Mouse (Mus musculus) limb, embryonic 11.5 days (tissue): ENCODE results near the gene 2610001J05Rik. TPM values are rescaled to one million over a fixed set of nuclear protein-coding genes. Genes with fewer than 3 reads are reported as not detected.

Experiments used
- ATAC-seq: fragments of 200-750 bp; cut with Nextera tagmentation; 2 replicates; pipeline ENCODE4 v1.8.0; 2017; ENCODE audit warnings: low read depth; ENCODE audit not compliant: insufficient number of reproducible peaks, low FRiP score, low TSS enrichment
- DNase-seq: peaks from one replicate; pipeline ENCODE4 v3.0.0-alpha.2; 2015; ENCODE audit warnings: low spot score
- H3K27ac ChIP-seq: fragments of 300-500 bp; sonication (generic); replicated peaks from 2 replicates; pipeline ENCODE4 v1.5.1; 2014; ENCODE audit warnings: low read depth, mild to moderate bottlenecking, low read length
- H3K27me3 ChIP-seq: fragments of 300-500 bp; sonication (generic); 2 replicates; pipeline ENCODE4 v1.6.1; 2014; ENCODE audit warnings: mild to moderate bottlenecking, low read length, mixed read lengths; ENCODE audit not compliant: control insufficient read depth, insufficient read depth
- H3K36me3 ChIP-seq: fragments of 300-500 bp; sonication (generic); 2 replicates; pipeline ENCODE4 v1.6.1; 2014; ENCODE audit warnings: mild to moderate bottlenecking, low read length, moderate library complexity, mixed read lengths; ENCODE audit not compliant: control insufficient read depth, insufficient read depth
- H3K4me1 ChIP-seq: fragments of 300-500 bp; sonication (generic); 2 replicates; pipeline ENCODE4 v1.6.1; 2014; ENCODE audit warnings: low read length, mixed read lengths; ENCODE audit not compliant: control insufficient read depth, insufficient read depth
- H3K4me2 ChIP-seq: fragments of 300-500 bp; sonication (generic); 2 replicates; pipeline ENCODE4 v1.6.1; 2014; ENCODE audit warnings: low read depth, mild to moderate bottlenecking, moderate library complexity; ENCODE audit not compliant: severe bottlenecking
- H3K4me3 ChIP-seq: fragments of 300-500 bp; sonication (generic); 2 replicates; pipeline ENCODE4 v1.5.1; 2014; ENCODE audit warnings: low read depth, low read length
- H3K9ac ChIP-seq: fragments of 300-500 bp; sonication (generic); 2 replicates; pipeline ENCODE4 v1.6.1; 2014; ENCODE audit warnings: mild to moderate bottlenecking, low read length
- H3K9me3 ChIP-seq: fragments of 300-500 bp; sonication (generic); 2 replicates; pipeline ENCODE4 v1.6.1; 2016; ENCODE audit warnings: low read length; ENCODE audit not compliant: control insufficient read depth
- WGBS: fragments of 180-500 bp; shearing (Covaris S2); extraction: QIAGEN DNeasy Blood & Tissue Kit; methylation state at CpG from one replicate; pipeline ENCODE4 v1.1.7; 2014; 5-methylcytosine and 5-hydroxymethylcytosine counted together
- polyA plus RNA-seq: library from polyadenylated mRNA; unstranded; fragments of >200 nt; fragmentation: Nextera tagmentation; extraction: Ambion mirVana; gene quantifications from 2 replicates; pipeline ENCODE4 v1.2.1, GENCODE M21; 2014

The 2610001J05Rik gene
- 69.7 and 70.6 TPM in 2 replicates for polyA plus RNA-seq

DNA sequence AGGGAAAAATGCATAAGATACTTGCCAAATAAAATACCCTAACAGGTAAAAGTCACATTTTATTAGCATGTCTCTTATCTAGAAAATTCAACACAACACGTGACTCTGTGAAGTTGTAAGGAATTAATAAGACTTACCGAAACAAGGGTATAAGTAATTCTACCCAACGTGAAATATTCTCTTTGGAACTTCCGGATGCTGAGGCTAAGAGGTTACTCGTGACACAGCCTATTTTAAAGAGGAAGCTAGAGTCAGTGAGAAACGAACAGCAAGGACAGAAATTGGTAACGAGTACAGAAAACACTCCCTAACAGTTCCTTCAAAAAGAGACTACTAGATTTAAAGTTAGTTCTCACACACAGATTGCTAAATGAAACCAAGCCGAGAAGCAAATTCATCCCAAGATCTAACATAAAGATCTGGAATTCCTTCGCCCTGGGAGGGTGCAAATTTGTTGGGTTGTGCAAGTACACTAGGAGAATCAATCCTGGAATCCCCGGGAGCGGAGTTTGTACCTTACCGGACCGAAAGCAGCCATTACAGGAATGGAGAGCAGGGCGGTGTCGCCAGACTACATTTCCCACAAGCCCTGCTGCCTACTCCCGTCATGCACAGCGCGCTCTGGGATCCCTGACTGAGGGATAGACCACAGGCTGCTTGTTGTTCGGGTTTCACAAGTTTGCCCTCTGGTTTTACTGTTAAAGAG lies at the start of gene 2610001J05Rik:
Gene 2610001J05Rik (minus strand): TSS at position 600 of the 706 bp plus-strand sequence.
- peak; percentile 93 for DNase-seq
- Histone ChIP-seq H3K4me2 (peak within 1 kb of the TSS; percentile 38), H3K27ac (no peak within 1 kb of the TSS), H3K9me3 (no peaks in the 10 kb centered on the region), H3K27me3 (no peaks in the 10 kb centered on the region), H3K9ac (peak within 1 kb of the TSS; percentile 72), H3K4me1 (0 out of 2 replicates have a peak, but pooled peaks cover 3% of the 10 kb centered on the region), H3K36me3 (no peaks in the 10 kb centered on the region), H3K4me3 (peak within 1 kb of the TSS; percentile 51)
- 1% methylated on average over 19 of the region's 19 CpGs for WGBS
- peak; percentile 99 for ATAC-seq

DNA sequence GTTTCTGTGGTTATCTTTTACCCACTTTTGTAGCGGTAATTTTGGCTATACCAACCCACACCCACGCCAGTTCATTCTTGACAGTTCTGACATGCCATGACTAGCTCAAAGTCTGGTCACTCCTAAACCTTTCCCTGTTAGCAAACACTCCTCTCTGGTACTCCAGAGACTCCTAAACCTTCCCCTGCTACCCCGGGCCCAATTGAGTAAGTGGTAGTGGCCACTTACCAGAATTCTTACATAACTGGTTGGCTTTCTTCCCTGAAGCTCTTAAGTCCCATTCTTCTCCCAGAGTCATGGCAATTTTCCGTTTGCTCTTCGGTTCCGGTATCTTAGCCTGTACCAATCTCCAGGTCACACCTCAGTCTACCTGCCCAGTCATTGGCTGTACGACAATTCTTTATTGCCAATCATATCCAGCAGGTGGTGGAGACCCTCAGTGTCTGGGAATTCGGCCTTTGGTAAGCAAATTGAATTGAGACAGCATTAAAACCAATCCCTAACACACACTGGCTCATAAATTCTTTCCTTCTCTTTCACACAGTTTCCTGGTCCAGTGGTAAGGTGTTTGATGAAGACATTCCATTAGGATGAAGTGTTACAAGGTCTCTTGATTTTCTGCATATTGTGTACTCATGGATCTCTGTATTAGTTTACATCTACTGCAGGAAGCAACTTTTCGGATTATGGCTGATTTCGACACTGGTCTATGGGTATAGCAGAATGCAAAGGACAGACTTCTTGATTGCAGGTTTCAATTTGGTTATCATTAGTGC lies 38.6 kb upstream of the 2610001J05Rik start:
- ATAC-seq (no peak), DNase-seq (no peak)
- no peaks in the 10 kb centered on the region for H3K4me1 ChIP-seq
- no peaks in the 10 kb centered on the region for H3K9me3 ChIP-seq
- WGBS: 90% methylated on average over 10 of the region's 10 CpGs
- no peaks in the 10 kb centered on the region for H3K27me3 ChIP-seq
- H3K9ac ChIP-seq: no peak overlapping the region
- no peak overlapping the region for H3K4me3 ChIP-seq
- H3K36me3 ChIP-seq: no peaks in the 10 kb centered on the region
- H3K27ac ChIP-seq: no peak overlapping the region
- no peak overlapping the region for H3K4me2 ChIP-seq

GRCm38 (mm10) chr6:13902941-13903627 lies 31.8 kb upstream of the 2610001J05Rik start:
- no peak overlapping the region for H3K27ac ChIP-seq
- WGBS: 91% methylated on average over 5 of the region's 5 CpGs
- no peak overlapping the region for H3K9ac ChIP-seq
- no peaks in the 10 kb centered on the region for H3K4me1 ChIP-seq
- no peak overlapping the region for H3K4me3 ChIP-seq
- no peak for ATAC-seq
- H3K27me3 ChIP-seq: no peaks in the 10 kb centered on the region
- H3K36me3 ChIP-seq: no peaks in the 10 kb centered on the region
- no peak for DNase-seq
- no peak overlapping the region for H3K4me2 ChIP-seq
- H3K9me3 ChIP-seq: no peaks in the 10 kb centered on the region

DNA sequence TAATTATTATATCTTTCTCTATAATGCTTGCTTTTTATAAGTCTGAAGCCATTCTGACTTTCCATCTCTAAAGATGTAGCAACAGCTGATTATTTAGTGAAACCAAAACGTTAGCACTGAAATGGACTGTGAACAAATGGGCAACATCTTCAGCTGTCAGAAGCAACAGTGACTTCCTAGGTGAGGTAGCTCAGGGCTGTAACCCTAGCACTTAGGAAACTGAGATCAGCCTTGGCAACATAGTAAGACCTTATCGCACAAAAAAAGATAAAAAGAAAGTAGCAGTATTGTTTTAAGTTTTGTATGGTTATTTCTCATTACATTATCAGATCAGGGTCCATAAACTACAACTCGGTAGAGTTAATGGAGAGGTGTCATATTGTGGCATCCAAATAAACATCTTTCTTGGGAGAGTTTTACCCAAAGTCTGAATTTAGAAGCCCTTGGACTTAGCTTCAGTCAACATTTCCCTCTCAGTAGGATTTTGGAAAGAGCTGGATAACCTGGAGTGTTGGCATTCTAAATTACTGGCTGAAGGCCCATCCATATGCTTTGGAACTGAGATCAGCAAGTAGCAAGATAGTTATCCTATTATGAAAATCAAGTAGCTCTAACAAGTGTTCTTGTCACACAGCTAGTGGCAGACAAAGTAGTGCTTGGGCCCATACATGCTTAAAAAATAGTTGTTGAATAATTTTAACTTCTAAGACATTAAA lies 13.7 kb upstream of the 2610001J05Rik start:
- Histone ChIP-seq H3K9ac (no peak overlapping the region), H3K4me1 (no peaks in the 10 kb centered on the region), H3K27ac (no peak overlapping the region), H3K4me3 (no peak overlapping the region), H3K36me3 (no peaks in the 10 kb centered on the region), H3K27me3 (no peaks in the 10 kb centered on the region), H3K4me2 (no peak overlapping the region), H3K9me3 (no peaks in the 10 kb centered on the region)
- DNase-seq (no peak), ATAC-seq (no peak)
- 80% methylated on average over 3 of the region's 3 CpGs for WGBS

DNA sequence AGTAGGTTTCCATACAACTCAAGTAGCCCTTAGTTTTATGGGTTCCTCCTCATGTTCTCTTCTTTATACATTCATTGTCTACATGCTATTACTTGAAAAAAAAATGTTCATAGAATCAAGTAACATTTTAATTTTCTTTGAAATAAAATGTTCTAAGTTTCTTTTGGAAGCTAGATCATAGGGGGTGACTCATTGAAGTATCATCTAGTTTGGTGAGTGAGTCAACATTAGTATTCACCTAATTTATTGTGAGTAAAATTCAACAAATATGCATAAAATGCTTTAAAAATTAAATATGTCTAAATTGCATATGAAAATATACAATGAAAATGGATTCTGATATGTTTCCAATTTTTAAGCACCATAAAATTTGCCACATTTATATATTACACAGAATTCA lies 11.6 kb upstream of the 2610001J05Rik start:
- ATAC-seq: no peak
- H3K4me3 ChIP-seq: no peak overlapping the region
- no peak for DNase-seq
- H3K27me3 ChIP-seq: no peaks in the 10 kb centered on the region
- no peaks in the 10 kb centered on the region for H3K4me1 ChIP-seq
- no peak overlapping the region for H3K27ac ChIP-seq
- no peak overlapping the region for H3K4me2 ChIP-seq
- no peak overlapping the region for H3K9ac ChIP-seq
- H3K9me3 ChIP-seq: no peaks in the 10 kb centered on the region
- no peaks in the 10 kb centered on the region for H3K36me3 ChIP-seq

DNA sequence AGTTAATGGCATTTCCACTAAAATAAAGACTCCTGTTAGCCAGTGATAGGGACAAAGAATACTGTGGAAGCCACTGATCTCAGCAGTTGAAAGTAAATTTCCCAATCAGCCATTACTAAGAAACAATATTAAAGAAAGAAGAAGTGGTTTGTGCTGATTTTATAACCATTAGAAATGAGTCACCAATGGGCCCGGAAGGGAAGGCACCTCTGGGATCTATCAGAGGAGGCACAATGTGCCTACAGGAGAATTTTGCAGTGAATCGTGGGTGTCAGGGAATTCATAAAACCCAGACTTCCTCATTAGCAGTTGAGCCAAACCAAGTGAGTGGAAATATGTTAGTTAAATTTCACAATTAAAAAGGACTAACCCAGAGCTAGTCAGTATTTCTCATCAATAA lies 2.6 kb upstream of the 2610001J05Rik start:
- no peak for ATAC-seq
- H3K4me2 ChIP-seq: no peak overlapping the region
- no peak overlapping the region for H3K4me3 ChIP-seq
- H3K36me3 ChIP-seq: no peaks in the 10 kb centered on the region
- H3K4me1 ChIP-seq: 0 out of 2 replicates have a peak, but pooled peaks cover 3% of the 10 kb centered on the region
- no peak overlapping the region for H3K27ac ChIP-seq
- no peaks in the 10 kb centered on the region for H3K9me3 ChIP-seq
- H3K27me3 ChIP-seq: no peaks in the 10 kb centered on the region
- DNase-seq: no peak
- no peak overlapping the region for H3K9ac ChIP-seq
- 85% methylated on average over 2 of the region's 2 CpGs for WGBS

- no peaks in the 10 kb centered on the region for H3K36me3 ChIP-seq
- no peak overlapping the region for H3K4me3 ChIP-seq
- H3K4me1 ChIP-seq: 0 out of 2 replicates have a peak, but pooled peaks cover 3% of the 10 kb centered on the region
- no peaks in the 10 kb centered on the region for H3K27me3 ChIP-seq
- 72% methylated on average over 7 of the region's 7 CpGs for WGBS
- DNase-seq (no peak), ATAC-seq (no peak)
- no peak overlapping the region for H3K27ac ChIP-seq
- no peak overlapping the region for H3K9ac ChIP-seq
- peak overlapping the region; percentile 25; the same call in 1 of the 2 replicates for H3K4me2 ChIP-seq
- no peaks in the 10 kb centered on the region for H3K9me3 ChIP-seq
These were observed 758 bp upstream of the 2610001J05Rik start for GRCm38 (mm10) chr6:13872076-13872475.

DNA sequence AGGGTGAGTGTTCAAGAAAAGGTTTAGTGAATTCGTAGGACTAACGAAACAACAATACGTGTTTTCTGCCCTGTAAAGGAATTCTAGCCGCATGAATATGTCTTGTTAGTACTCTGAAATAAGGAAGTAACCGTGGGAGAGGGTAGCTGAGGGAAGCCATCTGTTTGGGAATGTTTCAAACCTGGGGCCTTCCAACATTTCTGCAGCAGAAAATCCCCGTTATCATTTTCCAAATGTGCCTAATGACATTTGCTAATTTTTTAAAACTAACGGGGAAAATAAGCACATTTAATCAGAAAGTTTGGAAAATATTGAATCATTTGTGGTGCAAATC lies 274 bp upstream of the 2610001J05Rik start:
- peak; percentile 72 for ATAC-seq
- 2% methylated on average over 7 of the region's 7 CpGs for WGBS

More for the DNA sequence above, 274 bp upstream of the 2610001J05Rik start:
- Histone ChIP-seq H3K27ac (no peak overlapping the region), H3K36me3 (no peaks in the 10 kb centered on the region), H3K4me1 (0 out of 2 replicates have a peak, but pooled peaks cover 3% of the 10 kb centered on the region), H3K9me3 (no peaks in the 10 kb centered on the region), H3K27me3 (no peaks in the 10 kb centered on the region), H3K4me2 (peak overlapping the region; percentile 25; the same call in 1 of the 2 replicates), H3K9ac (peak overlapping the region; percentile 72; the same call in 1 of the 2 replicates), H3K4me3 (peak overlapping the region; percentile 51)
- no peak for DNase-seq
